Mouse (Mus musculus) C2C12 (cell line): ENCODE results near the gene Kcnma1.

Experiments
- CEBPB ChIP-seq: IDR thresholded peaks from one replicate; pipeline ENCODE4 v1.6.1; 2011; ENCODE audit warnings: low read depth, mild to moderate bottlenecking, control low read depth, moderate library complexity
- CTCF ChIP-seq: IDR thresholded peaks from one replicate; pipeline ENCODE4 v1.5.1; 2011; ENCODE audit not compliant: control insufficient read depth, insufficient read depth, insufficient read length
- MAX ChIP-seq: IDR thresholded peaks from one replicate; pipeline ENCODE4 v1.6.1; 2011; ENCODE audit warnings: mild to moderate bottlenecking, control low read depth
- MYOG ChIP-seq: IDR thresholded peaks from one replicate; pipeline ENCODE4 v1.6.1; 2011; ENCODE audit not compliant: control insufficient read depth, insufficient read length; ENCODE audit errors: extremely low read depth
- USF1 ChIP-seq: IDR thresholded peaks from one replicate; pipeline ENCODE4 v1.6.1; 2011; ENCODE audit warnings: low read depth, mild to moderate bottlenecking, control low read depth, moderate library complexity

DNA sequence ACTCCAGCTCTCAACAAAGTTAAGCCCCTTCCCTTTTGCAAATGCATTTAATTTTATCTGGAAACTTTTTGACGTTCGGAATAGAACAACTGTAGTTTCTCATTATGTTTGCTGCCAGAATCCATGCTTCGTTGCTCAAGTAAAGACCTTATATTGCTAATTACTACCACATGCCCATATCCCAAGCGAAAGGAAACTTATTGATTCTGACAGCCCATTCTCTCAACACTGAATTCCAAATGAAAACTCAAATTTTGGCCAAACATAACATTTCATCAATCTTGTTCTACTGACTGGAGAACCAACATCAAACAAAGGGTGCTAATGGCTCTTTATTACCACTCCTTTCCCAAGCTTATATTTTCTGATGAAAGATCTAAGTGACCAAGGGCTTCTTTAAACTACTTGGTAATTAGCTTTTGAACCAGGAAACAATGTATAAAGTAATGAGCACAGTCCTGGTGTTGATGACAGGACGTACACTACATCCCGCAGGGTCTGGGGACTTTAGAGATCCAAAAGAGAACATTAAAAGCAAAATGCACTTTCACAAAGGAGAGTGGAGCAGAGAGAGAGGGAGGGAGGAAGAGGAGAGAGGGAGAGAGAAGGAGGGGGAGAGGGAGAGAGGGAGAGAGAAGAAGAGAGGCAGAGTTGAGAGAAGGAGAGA is 490.3 kb downstream of the Kcnma1 start:
- no peak for TF ChIP-seq CTCF
- TF ChIP-seq USF1, result no peak
- no peak for TF ChIP-seq MYOG
- no peak for TF ChIP-seq MAX
- TF ChIP-seq CEBPB, result no peak
